Mouse (Mus musculus) CH12.LX (cell line): Measurements from ENCODE around the gene 9130213A22Rik. TPM values are rescaled to one million over a fixed set of nuclear protein-coding genes. Genes with fewer than 3 reads are reported as not detected.

ENCODE experiments used
- DNase-seq: peaks from one replicate; pipeline ENCODE4 v3.0.0-alpha.2; 2013; ENCODE audit errors: extremely low read depth
- H3K27ac ChIP-seq: 2 replicates; pipeline ENCODE4 v1.5.1; 2012; ENCODE audit warnings: low read depth, mild to moderate bottlenecking, control low read depth, moderate library complexity; ENCODE audit not compliant: insufficient read depth
- H3K27me3 ChIP-seq: replicated peaks from 2 replicates; pipeline ENCODE3; 2012; ENCODE audit warnings: inconsistent platforms
- H3K36me3 ChIP-seq, 2 experiments: replicated peaks in 1 of 2; 2 replicates each; pipeline versions ENCODE3 to v1.6.1; 2012; ENCODE audit warnings: inconsistent platforms in 1 of 2, low read length in 1 of 2, mild to moderate bottlenecking in 1 of 2, mixed read lengths in 1 of 2, moderate library complexity in 1 of 2; ENCODE audit not compliant: control insufficient read depth in 1 of 2, insufficient read depth in 1 of 2
- H3K4me1 ChIP-seq, 2 experiments: 2 replicates each; pipeline ENCODE4 v1.6.1; 2012; ENCODE audit warnings: inconsistent platforms in 1 of 2, moderate library complexity in 1 of 2; ENCODE audit not compliant: insufficient read depth in 2 of 2, control insufficient read depth in 1 of 2
- H3K4me2 ChIP-seq: 2 replicates; pipeline ENCODE4 v1.6.1; 2012; ENCODE audit warnings: low read depth, mild to moderate bottlenecking, control low read depth; ENCODE audit not compliant: poor library complexity, insufficient read depth, severe bottlenecking
- H3K4me3 ChIP-seq, 3 experiments: fragments of 150-350 bp in 1 of 3; sonication (generic) in 1 of 3; replicated peaks in 1 of 3; 2 replicates each; pipeline versions ENCODE3 to v1.5.1; 2011 to 2012; ENCODE audit warnings: low read depth in 2 of 3, low read length in 2 of 3, mild to moderate bottlenecking in 2 of 3, moderate library complexity in 2 of 3, control low read depth in 1 of 3, improper control_type of control experiment in 1 of 3, inconsistent platforms in 1 of 3, mixed read lengths in 1 of 3; ENCODE audit not compliant: poor library complexity in 1 of 3
- H3K79me2 ChIP-seq: replicated peaks from 2 replicates; pipeline ENCODE4 v1.6.1; 2012; ENCODE audit warnings: mild to moderate bottlenecking, moderate library complexity; ENCODE audit not compliant: control insufficient read depth, poor library complexity, insufficient read depth, severe bottlenecking; ENCODE audit errors: extremely low read depth
- H3K9ac ChIP-seq: 2 replicates; pipeline ENCODE4 v1.6.1; 2012; ENCODE audit warnings: low read depth, mild to moderate bottlenecking, control low read depth, moderate library complexity; ENCODE audit not compliant: insufficient read depth
- H3K9me3 ChIP-seq: replicated peaks from 2 replicates; pipeline ENCODE3; 2012; ENCODE audit warnings: low read length, inconsistent platforms, mixed read lengths
- BHLHE40 ChIP-seq: IDR thresholded peaks from 2 replicates; pipeline ENCODE4 v1.6.1; 2011; ENCODE audit warnings: mild to moderate bottlenecking, low read depth, low read length, improper control_type of control experiment
- CHD2 ChIP-seq: IDR thresholded peaks from 2 replicates; pipeline ENCODE4 v1.6.1; 2011; ENCODE audit warnings: low read length, improper control_type of control experiment
- E2F4 ChIP-seq: IDR thresholded peaks from 2 replicates; pipeline ENCODE4 v1.6.1; 2011; ENCODE audit warnings: low read depth, low read length, improper control_type of control experiment; ENCODE audit not compliant: insufficient replicate concordance
- GABPA ChIP-seq: IDR thresholded peaks from 2 replicates; pipeline ENCODE4 v1.6.1; 2012; ENCODE audit warnings: low read depth, low read length, improper control_type of control experiment, inconsistent platforms; ENCODE audit not compliant: insufficient replicate concordance
- HCFC1 ChIP-seq: IDR thresholded peaks from 2 replicates; pipeline ENCODE4 v1.6.1; 2012; ENCODE audit warnings: low read depth, mild to moderate bottlenecking, inconsistent platforms, low read length, improper control_type of control experiment
- IRF4 ChIP-seq: IDR thresholded peaks from 2 replicates; pipeline ENCODE4 v1.6.1; 2014; ENCODE audit warnings: low read depth, mild to moderate bottlenecking, inconsistent platforms, low read length, improper control_type of control experiment
- KAT2A ChIP-seq: IDR thresholded peaks from 2 replicates; pipeline ENCODE4 v1.6.1; 2012; ENCODE audit warnings: low read length, improper control_type of control experiment, inconsistent platforms; ENCODE audit not compliant: insufficient replicate concordance
- PAX5 ChIP-seq: IDR thresholded peaks from 2 replicates; pipeline ENCODE4 v1.6.1; 2012; ENCODE audit warnings: low read length, inconsistent platforms, mixed read lengths
- POLR2A ChIP-seq: IDR thresholded peaks from 2 replicates; pipeline ENCODE4 v1.6.1; 2011; ENCODE audit warnings: low read depth, mild to moderate bottlenecking, improper control_type of control experiment, low read length
- RAD21 ChIP-seq: IDR thresholded peaks from 2 replicates; pipeline ENCODE4 v1.6.1; 2011; ENCODE audit warnings: low read depth, mild to moderate bottlenecking, low read length, improper control_type of control experiment, moderate library complexity
- RCOR1 ChIP-seq: conservative IDR thresholded peaks from 2 replicates; pipeline ENCODE4 v1.6.1; 2012; ENCODE audit warnings: low read depth, mild to moderate bottlenecking, inconsistent platforms, low read length, improper control_type of control experiment
- TBP ChIP-seq: conservative IDR thresholded peaks from 2 replicates; pipeline ENCODE4 v1.6.1; 2011; ENCODE audit warnings: low read depth, low read length, improper control_type of control experiment
- UBTF ChIP-seq: IDR thresholded peaks from 2 replicates; pipeline ENCODE4 v1.6.1; 2012; ENCODE audit warnings: low read depth, mild to moderate bottlenecking, inconsistent platforms, low read length, improper control_type of control experiment, moderate library complexity
- USF2 ChIP-seq: conservative IDR thresholded peaks from 2 replicates; pipeline ENCODE4 v1.6.1; 2011; ENCODE audit warnings: low read depth, low read length, improper control_type of control experiment
- ZMIZ1 ChIP-seq: IDR thresholded peaks from 2 replicates; pipeline ENCODE4 v1.6.1; 2012; ENCODE audit warnings: low read depth, mild to moderate bottlenecking, inconsistent platforms, low read length, improper control_type of control experiment
- ZNF384 ChIP-seq: IDR thresholded peaks from 2 replicates; pipeline ENCODE4 v1.6.1; 2012; ENCODE audit warnings: low read depth, low read length, improper control_type of control experiment, inconsistent platforms
- dilution Hi-C: fragments of 300-500 bp; cut with MboI; formaldehyde crosslinking; loops from 2 replicates; pipeline ENCODE4 v1.14.3; 2020; ENCODE audit warnings: low sequenced_read_pairs; ENCODE audit not compliant: extremely low pct_unique_long_range_greater_than_20kb, extremely low pct_ligation_motif_present
- in situ Hi-C: fragments of 300-500 bp; cut with MboI; formaldehyde crosslinking; loops from 3 replicates; pipeline ENCODE4 v1.14.3; 2019; ENCODE audit warnings: low sequenced_read_pairs, low pct_ligation_motif_present, low pct_unique_long_range_greater_than_20kb, mixed read lengths
- polyA plus RNA-seq: library from polyadenylated mRNA; unstranded; fragments of >175 nt; gene quantifications from 2 replicates; pipeline ENCODE4 v1.2.1, GENCODE M21; 2012; ENCODE audit warnings: low read depth; ENCODE audit not compliant: insufficient read length
- total RNA-seq, 2 experiments: library from RNA; depleted of rRNA; stranded (reverse); fragments of 300-350 nt in 1 of 2; fragments of >200 nt in 1 of 2; gene quantifications; 2 replicates each; pipeline ENCODE4 v1.2.3; 2012 to 2014

9130213A22Rik gene
- total and polyA plus RNA-seq, 3 experiments = not detected

DNA sequence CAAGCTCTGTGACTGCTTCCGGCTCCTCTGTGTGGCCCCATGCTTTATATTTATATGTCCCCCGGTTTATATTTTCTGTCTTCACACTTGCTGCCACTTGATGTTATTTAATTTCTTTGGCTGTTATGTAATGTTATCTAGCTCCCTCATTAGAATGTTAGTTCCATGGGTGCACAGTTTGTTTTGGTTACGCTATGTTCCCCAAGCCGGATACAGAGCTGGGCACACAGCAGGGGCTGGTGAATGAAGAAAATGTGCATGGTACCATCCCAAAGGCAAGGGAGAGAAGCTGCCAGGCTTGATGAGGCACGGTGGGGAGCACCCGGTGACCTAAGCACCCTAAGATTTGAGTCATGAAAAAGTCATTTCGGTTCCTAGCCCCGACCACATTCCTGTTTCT is 31.4 kb upstream of the 9130213A22Rik start:
- in situ Hi-C loops = no loop called here
- Histone ChIP-seq H3K27me3 (peaks cover 89% of the 10 kb centered on the region), H3K79me2 (no peaks in the 10 kb centered on the region), H3K36me3 (no peaks in the 10 kb centered on the region), H3K4me2 (no peak overlapping the region), H3K27ac (no peak overlapping the region), H3K4me1 (0 out of 4 replicates have a peak, but pooled peaks cover 0 to 5% of the 10 kb centered on the region in 2 experiments)
- no peak for DNase-seq
- no peak for TF ChIP-seq KAT2A
- no peak for TF ChIP-seq ZMIZ1
- TF ChIP-seq TBP = no peak
- no peak for TF ChIP-seq GABPA
- TF ChIP-seq USF2 = no peak
- no peak for TF ChIP-seq HCFC1
- TF ChIP-seq IRF4 = no peak
- no peak for TF ChIP-seq CHD2
- no peak for TF ChIP-seq ZNF384
- no peak for TF ChIP-seq BHLHE40
- no peak for TF ChIP-seq POLR2A
- TF ChIP-seq RCOR1 = no peak
- no peak for TF ChIP-seq E2F4
- TF ChIP-seq UBTF = no peak
- TF ChIP-seq RAD21 = no peak
- TF ChIP-seq, all 38 proteins: peak for 0
- dilution Hi-C loops = no loop called here
- Histone ChIP-seq H3K9me3 (no peaks in the 10 kb centered on the region), H3K9ac (no peak overlapping the region), H3K4me3 (no peak overlapping the region)

- peak overlapping the region; percentile 32; the same call in 1 of the 2 replicates for H3K4me2 ChIP-seq
- in situ Hi-C loops = no loop called here
- dilution Hi-C loops = no loop called here
Measured at GRCm38 (mm10) chr11:69151004-69151403, 28.6 kb upstream of the 9130213A22Rik start.

More at GRCm38 (mm10) chr11:69151004-69151403, 28.6 kb upstream of the 9130213A22Rik start:
- Histone ChIP-seq H3K36me3 (no peaks in the 10 kb centered on the region), H3K9me3 (no peaks in the 10 kb centered on the region), H3K4me3 (no peak overlapping the region), H3K79me2 (no peaks in the 10 kb centered on the region), H3K9ac (no peak overlapping the region), H3K27ac (no peak overlapping the region), H3K27me3 (peaks cover 87% of the 10 kb centered on the region), H3K4me1 (0 out of 4 replicates have a peak, but pooled peaks cover 0 to 5% of the 10 kb centered on the region in 2 experiments)
- no peak for TF ChIP-seq RAD21
- TF ChIP-seq PAX5 = no peak
- DNase-seq = no peak
